Mouse (Mus musculus) embryonic facial prominence, embryonic 13.5 days (tissue): ENCODE measurements around the gene Nanog. TPM values are rescaled to one million over a fixed set of nuclear protein-coding genes. Genes with fewer than 3 reads are reported as not detected.

Experiments used
- ATAC-seq: fragments of 200-750 bp; cut with Nextera tagmentation; 2 replicates; pipeline ENCODE4 v1.8.0; 2017; ENCODE audit warnings: low read depth; ENCODE audit not compliant: insufficient number of reproducible peaks, insufficient read depth, low FRiP score, low TSS enrichment
- H3K27ac ChIP-seq: fragments of 300-500 bp; sonication (generic); 2 replicates; pipeline ENCODE4 v1.5.1; 2015; ENCODE audit warnings: moderate library complexity, mild to moderate bottlenecking, inconsistent platforms
- H3K27me3 ChIP-seq: fragments of 300-500 bp; sonication (generic); 2 replicates; pipeline ENCODE4 v1.6.1; 2015; ENCODE audit warnings: mild to moderate bottlenecking, inconsistent platforms
- H3K36me3 ChIP-seq: fragments of 300-500 bp; sonication (generic); 2 replicates; pipeline ENCODE4 v1.6.1; 2015; ENCODE audit warnings: mild to moderate bottlenecking, inconsistent platforms
- H3K4me1 ChIP-seq: fragments of 300-500 bp; sonication (generic); 2 replicates; pipeline ENCODE4 v1.6.1; 2015; ENCODE audit warnings: inconsistent platforms
- H3K4me2 ChIP-seq: fragments of 300-500 bp; sonication (generic); 2 replicates; pipeline ENCODE4 v1.6.1; 2015; ENCODE audit warnings: moderate library complexity, mild to moderate bottlenecking, inconsistent platforms
- H3K4me3 ChIP-seq: fragments of 300-500 bp; sonication (generic); 2 replicates; pipeline ENCODE4 v1.5.1; 2015; ENCODE audit warnings: mild to moderate bottlenecking, inconsistent platforms
- H3K9ac ChIP-seq: fragments of 300-500 bp; sonication (generic); 2 replicates; pipeline ENCODE4 v1.6.1; 2015; ENCODE audit warnings: mild to moderate bottlenecking, inconsistent platforms
- H3K9me3 ChIP-seq: fragments of 300-500 bp; sonication (generic); 2 replicates; pipeline ENCODE4 v1.6.1; 2016; ENCODE audit warnings: inconsistent platforms
- WGBS: fragments of 180-500 bp; shearing (Covaris S2); methylation state at CpG from one replicate; pipeline ENCODE4 v1.1.7; 2015; ENCODE audit warnings: mixed read lengths; 5-methylcytosine and 5-hydroxymethylcytosine counted together
- polyA plus RNA-seq: library from polyadenylated mRNA; unstranded; fragments of >200 nt; fragmentation: Nextera tagmentation; extraction: Ambion mirVana; gene quantifications from 2 replicates; pipeline ENCODE4 v1.2.1, GENCODE M21; 2015

Gene Nanog
- polyA plus RNA-seq, 1 experiment from 2014 or later = 0.27 TPM

- no peak overlapping the region for H3K27ac ChIP-seq
- 0 out of 2 replicates have a peak, but pooled peaks have one; percentile 18 for ATAC-seq
- peak overlapping the region; percentile 63 for H3K9ac ChIP-seq
- peaks cover 19% of the 10 kb centered on the region for H3K4me1 ChIP-seq
- H3K9me3 ChIP-seq = no peaks in the 10 kb centered on the region
- H3K4me2 ChIP-seq = peak overlapping the region; percentile 74
- peaks cover 54% of the 10 kb centered on the region for H3K27me3 ChIP-seq
- under 1% methylated on average over 23 of the region's 23 CpGs for WGBS
- no peaks in the 10 kb centered on the region for H3K36me3 ChIP-seq
- peak overlapping the region; percentile 57 for H3K4me3 ChIP-seq
These were observed 35.1 kb downstream of the Nanog start for GRCm38 (mm10) chr6:122742228-122742899.

GRCm38 (mm10) chr6:122743353-122743752 is 36.1 kb downstream of the Nanog start:
- H3K9ac ChIP-seq = no peak overlapping the region
- 0 out of 2 replicates have a peak overlapping the region, but pooled peaks have one; percentile 74 for H3K4me2 ChIP-seq
- H3K27me3 ChIP-seq = peaks cover 54% of the 10 kb centered on the region
- WGBS = 15% methylated on average over 11 of the region's 11 CpGs
- no peak overlapping the region for H3K4me3 ChIP-seq
- H3K9me3 ChIP-seq = no peaks in the 10 kb centered on the region
- peaks cover 19% of the 10 kb centered on the region for H3K4me1 ChIP-seq
- ATAC-seq = no peak
- no peak overlapping the region for H3K27ac ChIP-seq
- no peaks in the 10 kb centered on the region for H3K36me3 ChIP-seq

GRCm38 (mm10) chr6:122744505-122745249 is 37.4 kb downstream of the Nanog start:
- WGBS = 27% methylated on average over 10 of the region's 10 CpGs
- H3K27me3 ChIP-seq = peaks cover 54% of the 10 kb centered on the region

GRCm38 (mm10) chr6:122750579-122750978 is 43.3 kb downstream of the Nanog start:
- Histone ChIP-seq H3K4me2 (no peak overlapping the region), H3K9me3 (no peaks in the 10 kb centered on the region), H3K4me3 (no peak overlapping the region), H3K27me3 (0 out of 2 replicates have a peak, but pooled peaks cover 2% of the 10 kb centered on the region), H3K36me3 (no peaks in the 10 kb centered on the region), H3K9ac (no peak overlapping the region), H3K27ac (no peak overlapping the region), H3K4me1 (no peaks in the 10 kb centered on the region)
- 83% methylated on average over 6 of the region's 6 CpGs for WGBS
- no peak for ATAC-seq

More at GRCm38 (mm10) chr6:122744505-122745249, 37.4 kb downstream of the Nanog start:
- no peaks in the 10 kb centered on the region for H3K36me3 ChIP-seq
- no peak overlapping the region for H3K9ac ChIP-seq
- H3K4me1 ChIP-seq = peaks cover 19% of the 10 kb centered on the region
- no peak for ATAC-seq
- no peak overlapping the region for H3K4me3 ChIP-seq
- H3K4me2 ChIP-seq = no peak overlapping the region
- H3K27ac ChIP-seq = no peak overlapping the region
- H3K9me3 ChIP-seq = no peaks in the 10 kb centered on the region

- no peak overlapping the region for H3K4me3 ChIP-seq
- no peaks in the 10 kb centered on the region for H3K27me3 ChIP-seq
- no peaks in the 10 kb centered on the region for H3K4me1 ChIP-seq
- no peaks in the 10 kb centered on the region for H3K9me3 ChIP-seq
- WGBS = 25% methylated on average over 2 of the region's 2 CpGs
- no peak overlapping the region for H3K9ac ChIP-seq
- no peak overlapping the region for H3K4me2 ChIP-seq
- no peak overlapping the region for H3K27ac ChIP-seq
- ATAC-seq = no peak
- H3K36me3 ChIP-seq = no peaks in the 10 kb centered on the region
These were observed 48.6 kb downstream of the Nanog start for GRCm38 (mm10) chr6:122755913-122756312.

- WGBS = 87% methylated on average over 5 of the region's 5 CpGs
- no peak for ATAC-seq
- Histone ChIP-seq H3K27ac (no peak overlapping the region), H3K27me3 (0 out of 2 replicates have a peak, but pooled peaks cover 7% of the 10 kb centered on the region), H3K4me2 (no peak overlapping the region), H3K9me3 (no peaks in the 10 kb centered on the region), H3K9ac (no peak overlapping the region), H3K36me3 (no peaks in the 10 kb centered on the region), H3K4me1 (no peaks in the 10 kb centered on the region), H3K4me3 (no peak overlapping the region)
These were observed 51.4 kb downstream of the Nanog start for GRCm38 (mm10) chr6:122758732-122759131.

- Histone ChIP-seq H3K36me3 (no peaks in the 10 kb centered on the region), H3K4me2 (peak overlapping the region; percentile 57), H3K4me1 (peaks cover 12% of the 10 kb centered on the region; the same call in 1 of the 2 replicates), H3K4me3 (peak overlapping the region; percentile 48), H3K27ac (no peak overlapping the region), H3K27me3 (peaks cover 24% of the 10 kb centered on the region), H3K9me3 (no peaks in the 10 kb centered on the region), H3K9ac (0 out of 2 replicates have a peak overlapping the region, but pooled peaks have one; percentile 44)
- peak; percentile 73 for ATAC-seq
- under 1% methylated on average over 11 of the region's 11 CpGs for WGBS
These were observed 53.8 kb downstream of the Nanog start for GRCm38 (mm10) chr6:122761011-122761599.

- Histone ChIP-seq H3K27ac (no peak overlapping the region), H3K9ac (no peak overlapping the region), H3K4me1 (peaks cover 12% of the 10 kb centered on the region; the same call in 1 of the 2 replicates), H3K27me3 (peaks cover 26% of the 10 kb centered on the region), H3K4me3 (no peak overlapping the region), H3K36me3 (no peaks in the 10 kb centered on the region), H3K9me3 (no peaks in the 10 kb centered on the region), H3K4me2 (0 out of 2 replicates have a peak overlapping the region, but pooled peaks have one; percentile 57)
- no peak for ATAC-seq
These were observed 54.6 kb downstream of the Nanog start for GRCm38 (mm10) chr6:122761901-122762300.

GRCm38 (mm10) chr6:122762480-122762879 is 55.2 kb downstream of the Nanog start:
- H3K9me3 ChIP-seq = no peaks in the 10 kb centered on the region
- no peak overlapping the region for H3K4me2 ChIP-seq
- no peaks in the 10 kb centered on the region for H3K36me3 ChIP-seq
- H3K27ac ChIP-seq = no peak overlapping the region
- H3K4me1 ChIP-seq = peaks cover 12% of the 10 kb centered on the region; the same call in 1 of the 2 replicates
- H3K27me3 ChIP-seq = peaks cover 26% of the 10 kb centered on the region
- H3K4me3 ChIP-seq = no peak overlapping the region
- no peak for ATAC-seq
- H3K9ac ChIP-seq = no peak overlapping the region
- WGBS = 80% methylated on average over 3 of the region's 3 CpGs

GRCm38 (mm10) chr6:122762952-122763700 is 55.8 kb downstream of the Nanog start:
- no peak overlapping the region for H3K9ac ChIP-seq
- H3K36me3 ChIP-seq = no peaks in the 10 kb centered on the region
- peaks cover 26% of the 10 kb centered on the region for H3K27me3 ChIP-seq
- no peak overlapping the region for H3K27ac ChIP-seq
- no peak overlapping the region for H3K4me2 ChIP-seq
- ATAC-seq = no peak
- H3K4me1 ChIP-seq = peaks cover 12% of the 10 kb centered on the region; the same call in 1 of the 2 replicates
- no peak overlapping the region for H3K4me3 ChIP-seq
- H3K9me3 ChIP-seq = no peaks in the 10 kb centered on the region
- 67% methylated on average over 11 of the region's 11 CpGs for WGBS
